Mouse (Mus musculus) bone marrow macrophage, adult 2 months (primary cell): ENCODE measurements at regions not wholly inside any gene's neighbourhood (a gene's known extent, or its start where the extent isn't known, plus 50 kb on each side); places are given as distances from the start of the nearest gene placed in this dataset.

Experiments used
- CTCF ChIP-seq: IDR thresholded peaks from 2 replicates; pipeline ENCODE4 v1.5.1; 2012; ENCODE audit warnings: low read depth, mild to moderate bottlenecking, low read length, moderate library complexity
- POLR2A ChIP-seq: IDR thresholded peaks from 2 replicates; pipeline ENCODE4 v1.6.1; 2012; ENCODE audit warnings: mild to moderate bottlenecking, low read depth, low read length, borderline replicate concordance

GRCm38 (mm10) chr3:78889326-78889725 lies 397.0 kb downstream of the Rapgef2 start:
- TF ChIP-seq POLR2A (no peak), CTCF (no peak)
